Mouse (Mus musculus) intestine, embryonic 14.5 days (tissue): ENCODE data around the gene Pclaf. TPM values are rescaled to one million over a fixed set of nuclear protein-coding genes. Genes with fewer than 3 reads are reported as not detected.
A peak's percentile ranks its signal among the peaks of the same experiment; 100 is the strongest.

ENCODE experiments used
- ATAC-seq: fragments of 200-750 bp; cut with Nextera tagmentation; replicated peaks from 2 replicates; pipeline ENCODE4 v1.8.0; 2017; ENCODE audit warnings: low read depth, moderate number of reproducible peaks, moderate TSS enrichment, moderate library complexity; ENCODE audit not compliant: low FRiP score, low TSS enrichment
- DNase-seq: peaks from one replicate; pipeline ENCODE4 v3.0.0-alpha.2; 2018; ENCODE audit warnings: low spot score
- H3K27ac ChIP-seq: fragments of 300-500 bp; sonication (generic); 2 replicates; pipeline ENCODE4 v1.5.1; 2014; ENCODE audit warnings: low read depth, mild to moderate bottlenecking, control low read depth
- H3K27me3 ChIP-seq: fragments of 300-500 bp; sonication (generic); replicated peaks from 2 replicates; pipeline ENCODE4 v1.6.1; 2014; ENCODE audit warnings: low read length, control low read depth; ENCODE audit not compliant: control insufficient read depth, insufficient read depth
- H3K36me3 ChIP-seq: fragments of 300-500 bp; sonication (generic); 2 replicates; pipeline ENCODE4 v1.6.1; 2014; ENCODE audit warnings: low read length, control low read depth; ENCODE audit not compliant: control insufficient read depth, insufficient read depth
- H3K4me1 ChIP-seq: fragments of 300-500 bp; sonication (generic); replicated peaks from 2 replicates; pipeline ENCODE4 v1.6.1; 2014; ENCODE audit warnings: low read length, control low read depth, mixed read lengths; ENCODE audit not compliant: control insufficient read depth, insufficient read depth
- H3K4me2 ChIP-seq: fragments of 300-500 bp; sonication (generic); 2 replicates; pipeline ENCODE4 v1.6.1; 2014; ENCODE audit warnings: low read length
- H3K4me3 ChIP-seq: fragments of 300-500 bp; sonication (generic); 2 replicates; pipeline ENCODE4 v1.5.1; 2014; ENCODE audit warnings: low read depth, low read length, control low read depth, mixed read lengths
- H3K9ac ChIP-seq: fragments of 300-500 bp; sonication (generic); 2 replicates; pipeline ENCODE4 v1.6.1; 2014; ENCODE audit warnings: mild to moderate bottlenecking, low read length
- H3K9me3 ChIP-seq: fragments of 300-500 bp; sonication (generic); 2 replicates; pipeline ENCODE4 v1.6.1; 2016; ENCODE audit warnings: low read length, control low read depth; ENCODE audit not compliant: control insufficient read depth
- WGBS: fragments of 180-500 bp; shearing (Covaris S2); extraction: QIAGEN DNeasy Blood & Tissue Kit; methylation state at CpG from one replicate; pipeline ENCODE4 v1.1.7; 2014; 5-methylcytosine and 5-hydroxymethylcytosine counted together
- polyA plus RNA-seq: library from polyadenylated mRNA; unstranded; fragments of >200 nt; fragmentation: Nextera tagmentation; extraction: Ambion mirVana; gene quantifications from 2 replicates; pipeline ENCODE4 v1.2.1, GENCODE M21; 2014

Gene Pclaf
- 159 and 175 TPM in 2 replicates for polyA plus RNA-seq

- H3K9ac ChIP-seq = peak within 1 kb of the TSS; percentile 77
- WGBS = under 1% methylated on average over 21 of the region's 21 CpGs
- peak within 1 kb of the TSS; percentile 74 for H3K4me3 ChIP-seq
- H3K4me1 ChIP-seq = peaks cover 8% of the 10 kb centered on the region
- H3K4me2 ChIP-seq = peak within 1 kb of the TSS; percentile 83
- peak; percentile 94 for ATAC-seq
- DNase-seq = peak; percentile 89
- no peaks in the 10 kb centered on the region for H3K9me3 ChIP-seq
- no peaks in the 10 kb centered on the region for H3K27me3 ChIP-seq
- H3K27ac ChIP-seq = no peak within 1 kb of the TSS
- H3K36me3 ChIP-seq = peaks cover 22% of the 10 kb centered on the region
These were observed at the start of gene Pclaf for GRCm38 (mm10) chr9:65890143-65890628. Pclaf (plus strand) TSS chr9:65890237.

- ATAC-seq (no peak), DNase-seq (no peak)
- Histone ChIP-seq H3K9ac (no peak overlapping the region), H3K4me3 (no peak overlapping the region), H3K9me3 (no peaks in the 10 kb centered on the region), H3K27me3 (no peaks in the 10 kb centered on the region), H3K4me2 (no peak overlapping the region), H3K4me1 (no peaks in the 10 kb centered on the region), H3K27ac (peak overlapping the region; percentile 29; the same call in 1 of the 2 replicates), H3K36me3 (peaks cover 15% of the 10 kb centered on the region; the same call in 1 of the 2 replicates)
- 82% methylated on average over 7 of the region's 7 CpGs for WGBS
These were observed 45.4 kb upstream of the Pclaf start for GRCm38 (mm10) chr9:65844421-65845165.

- Histone ChIP-seq H3K4me3 (no peak overlapping the region), H3K4me2 (no peak overlapping the region), H3K9ac (no peak overlapping the region), H3K27ac (no peak overlapping the region), H3K36me3 (peaks cover 24% of the 10 kb centered on the region), H3K27me3 (no peaks in the 10 kb centered on the region), H3K4me1 (no peaks in the 10 kb centered on the region), H3K9me3 (no peaks in the 10 kb centered on the region)
- DNase-seq (no peak), ATAC-seq (no peak)
These were observed 41.9 kb upstream of the Pclaf start for GRCm38 (mm10) chr9:65848154-65848553.

- Histone ChIP-seq H3K36me3 (peaks cover 33% of the 10 kb centered on the region), H3K27ac (no peak overlapping the region), H3K4me2 (no peak overlapping the region), H3K9me3 (no peaks in the 10 kb centered on the region), H3K27me3 (no peaks in the 10 kb centered on the region), H3K4me3 (no peak overlapping the region), H3K4me1 (no peaks in the 10 kb centered on the region), H3K9ac (no peak overlapping the region)
- 14% methylated on average over 1 of the region's 1 CpGs for WGBS
- no peak for DNase-seq
- no peak for ATAC-seq
These were observed 39.8 kb upstream of the Pclaf start for GRCm38 (mm10) chr9:65850203-65850602.

GRCm38 (mm10) chr9:65859656-65860055 is 30.4 kb upstream of the Pclaf start:
- Histone ChIP-seq H3K4me3 (no peak overlapping the region), H3K4me2 (no peak overlapping the region), H3K9ac (no peak overlapping the region), H3K27ac (no peak overlapping the region), H3K4me1 (no peaks in the 10 kb centered on the region), H3K36me3 (peaks cover 55% of the 10 kb centered on the region), H3K9me3 (no peaks in the 10 kb centered on the region), H3K27me3 (no peaks in the 10 kb centered on the region)
- WGBS = 63% methylated on average over 1 of the region's 1 CpGs
- DNase-seq = no peak
- no peak for ATAC-seq

GRCm38 (mm10) chr9:65884564-65885315 is 5.3 kb upstream of the Pclaf start:
- ATAC-seq = peak; percentile 94
- H3K36me3 ChIP-seq = peaks cover 9% of the 10 kb centered on the region
- peak; percentile 93 for DNase-seq
- WGBS = under 1% methylated on average over 37 of the region's 37 CpGs
- peak overlapping the region; percentile 75 for H3K4me3 ChIP-seq
- peak overlapping the region; percentile 77 for H3K9ac ChIP-seq
- H3K27me3 ChIP-seq = no peaks in the 10 kb centered on the region
- peak overlapping the region; percentile 82 for H3K4me2 ChIP-seq
- H3K4me1 ChIP-seq = peaks cover 4% of the 10 kb centered on the region
- peak overlapping the region; percentile 62 for H3K27ac ChIP-seq
- H3K9me3 ChIP-seq = no peaks in the 10 kb centered on the region

- peak overlapping the region; percentile 83 for H3K4me2 ChIP-seq
- H3K4me1 ChIP-seq = peaks cover 8% of the 10 kb centered on the region
- H3K9ac ChIP-seq = peak overlapping the region; percentile 77
- ATAC-seq (no peak), DNase-seq (no peak)
- no peaks in the 10 kb centered on the region for H3K27me3 ChIP-seq
- H3K27ac ChIP-seq = no peak overlapping the region
- H3K4me3 ChIP-seq = peak overlapping the region; percentile 74
- H3K9me3 ChIP-seq = no peaks in the 10 kb centered on the region
- H3K36me3 ChIP-seq = peaks cover 29% of the 10 kb centered on the region
- 2% methylated on average over 5 of the region's 5 CpGs for WGBS
These were observed 1.1 kb downstream of the Pclaf start for GRCm38 (mm10) chr9:65891126-65891525.

GRCm38 (mm10) chr9:65896977-65897376 is 6.9 kb downstream of the Pclaf start:
- Histone ChIP-seq H3K27ac (no peak overlapping the region), H3K27me3 (no peaks in the 10 kb centered on the region), H3K4me3 (no peak overlapping the region), H3K9me3 (no peaks in the 10 kb centered on the region), H3K36me3 (peaks cover 56% of the 10 kb centered on the region), H3K4me1 (peaks cover under 1% of the 10 kb centered on the region; the same call in 1 of the 2 replicates), H3K9ac (no peak overlapping the region), H3K4me2 (no peak overlapping the region)
- DNase-seq (no peak), ATAC-seq (no peak)
- 76% methylated on average over 2 of the region's 2 CpGs for WGBS
